Mouse (Mus musculus) midbrain, embryonic 10.5 days (tissue): Measurements from ENCODE around the gene Adrb1. TPM values are rescaled to one million over a fixed set of nuclear protein-coding genes. Genes with fewer than 3 reads are reported as not detected.

Source experiments
- DNase-seq: peaks from one replicate; pipeline ENCODE4 v3.0.0-alpha.2; 2017; ENCODE audit warnings: low spot score
- H3K27ac ChIP-seq: fragments of 300-500 bp; sonication (generic); replicated peaks from 2 replicates; pipeline ENCODE4 v1.5.1; 2016; ENCODE audit warnings: mild to moderate bottlenecking
- H3K27me3 ChIP-seq: fragments of 300-500 bp; sonication (generic); 2 replicates; pipeline ENCODE4 v1.6.1; 2016; ENCODE audit warnings: low read depth, mild to moderate bottlenecking; ENCODE audit not compliant: poor library complexity, severe bottlenecking
- H3K36me3 ChIP-seq: fragments of 300-500 bp; sonication (generic); 2 replicates; pipeline ENCODE4 v1.6.1; 2016; ENCODE audit warnings: mild to moderate bottlenecking, moderate library complexity
- H3K4me1 ChIP-seq: fragments of 300-500 bp; sonication (generic); 2 replicates; pipeline ENCODE4 v1.6.1; 2016
- H3K4me3 ChIP-seq: fragments of 300-500 bp; sonication (generic); 2 replicates; pipeline ENCODE4 v1.5.1; 2016; ENCODE audit warnings: mild to moderate bottlenecking, moderate library complexity
- H3K9me3 ChIP-seq: fragments of 300-500 bp; sonication (generic); replicated peaks from 2 replicates; pipeline ENCODE4 v1.6.1; 2016; ENCODE audit warnings: mild to moderate bottlenecking
- WGBS: fragments of 180-500 bp; shearing (Covaris S2); methylation state at CpG from one replicate; pipeline ENCODE4 v1.1.7; 2016; 5-methylcytosine and 5-hydroxymethylcytosine counted together
- polyA plus RNA-seq: library from polyadenylated mRNA; unstranded; fragments of >200 nt; fragmentation: Nextera tagmentation; extraction: Ambion mirVana; gene quantifications from 2 replicates; pipeline ENCODE4 v1.2.1, GENCODE M21; 2016

Adrb1 gene
- polyA plus RNA-seq: 0.09 and 0.19 TPM in 2 replicates

GRCm38 (mm10) chr19:56721387-56722211 lies at the start of gene Adrb1:
Adrb1 (plus strand) TSS chr19:56722199.
- peak; percentile 59 for DNase-seq
- peak within 1 kb of the TSS; percentile 13; the same call in 1 of the 2 replicates for H3K27ac ChIP-seq
- peaks cover 98% of the 10 kb centered on the region for H3K27me3 ChIP-seq

GRCm38 (mm10) chr19:56675690-56676089 lies 46.3 kb upstream of the Adrb1 start:
- no peak for DNase-seq
- Histone ChIP-seq H3K9me3 (no peaks in the 10 kb centered on the region), H3K36me3 (no peaks in the 10 kb centered on the region), H3K27me3 (peaks cover 4% of the 10 kb centered on the region; the same call in 1 of the 2 replicates), H3K27ac (no peak overlapping the region), H3K4me3 (no peak overlapping the region), H3K4me1 (no peaks in the 10 kb centered on the region)
- 87% methylated on average over 5 of the region's 5 CpGs for WGBS

More at GRCm38 (mm10) chr19:56721387-56722211, at the start of gene Adrb1:
- no peaks in the 10 kb centered on the region for H3K9me3 ChIP-seq
- H3K4me1 ChIP-seq: peaks cover 33% of the 10 kb centered on the region
- WGBS: under 1% methylated on average over 58 of the region's 63 CpGs
- peak within 1 kb of the TSS; percentile 62 for H3K4me3 ChIP-seq
- no peaks in the 10 kb centered on the region for H3K36me3 ChIP-seq

- no peaks in the 10 kb centered on the region for H3K9me3 ChIP-seq
- no peaks in the 10 kb centered on the region for H3K27me3 ChIP-seq
- no peaks in the 10 kb centered on the region for H3K4me1 ChIP-seq
- H3K27ac ChIP-seq: no peak overlapping the region
- H3K4me3 ChIP-seq: no peak overlapping the region
- no peak for DNase-seq
- H3K36me3 ChIP-seq: no peaks in the 10 kb centered on the region
- WGBS: 95% methylated on average over 4 of the region's 4 CpGs
Measured at GRCm38 (mm10) chr19:56676506-56676905, 45.5 kb upstream of the Adrb1 start.

GRCm38 (mm10) chr19:56677611-56678010 lies 44.4 kb upstream of the Adrb1 start:
- WGBS: 69% methylated on average over 8 of the region's 8 CpGs
- DNase-seq: no peak
- Histone ChIP-seq H3K9me3 (no peaks in the 10 kb centered on the region), H3K27me3 (no peaks in the 10 kb centered on the region), H3K36me3 (no peaks in the 10 kb centered on the region), H3K4me1 (no peaks in the 10 kb centered on the region), H3K4me3 (no peak overlapping the region), H3K27ac (no peak overlapping the region)

- no peaks in the 10 kb centered on the region for H3K36me3 ChIP-seq
- H3K4me1 ChIP-seq: no peaks in the 10 kb centered on the region
- H3K4me3 ChIP-seq: no peak overlapping the region
- H3K9me3 ChIP-seq: no peaks in the 10 kb centered on the region
- H3K27ac ChIP-seq: no peak overlapping the region
- DNase-seq: no peak
- 89% methylated on average over 9 of the region's 9 CpGs for WGBS
- no peaks in the 10 kb centered on the region for H3K27me3 ChIP-seq
Measured at GRCm38 (mm10) chr19:56678516-56678915, 43.5 kb upstream of the Adrb1 start.

- Histone ChIP-seq H3K27me3 (no peaks in the 10 kb centered on the region), H3K27ac (no peak overlapping the region), H3K36me3 (no peaks in the 10 kb centered on the region), H3K4me1 (no peaks in the 10 kb centered on the region), H3K4me3 (no peak overlapping the region), H3K9me3 (no peaks in the 10 kb centered on the region)
- no peak for DNase-seq
- 92% methylated on average over 18 of the region's 18 CpGs for WGBS
Measured at GRCm38 (mm10) chr19:56679213-56679965, 42.6 kb upstream of the Adrb1 start.

GRCm38 (mm10) chr19:56679992-56680391 lies 42.0 kb upstream of the Adrb1 start:
- DNase-seq: no peak
- H3K9me3 ChIP-seq: no peaks in the 10 kb centered on the region
- no peaks in the 10 kb centered on the region for H3K4me1 ChIP-seq
- no peak overlapping the region for H3K4me3 ChIP-seq
- H3K36me3 ChIP-seq: no peaks in the 10 kb centered on the region
- WGBS: 94% methylated on average over 7 of the region's 7 CpGs
- H3K27me3 ChIP-seq: no peaks in the 10 kb centered on the region
- no peak overlapping the region for H3K27ac ChIP-seq

GRCm38 (mm10) chr19:56682297-56682696 lies 39.7 kb upstream of the Adrb1 start:
- DNase-seq: no peak
- H3K27ac ChIP-seq: no peak overlapping the region
- 90% methylated on average over 7 of the region's 7 CpGs for WGBS
- H3K4me3 ChIP-seq: no peak overlapping the region
- H3K36me3 ChIP-seq: no peaks in the 10 kb centered on the region
- no peaks in the 10 kb centered on the region for H3K9me3 ChIP-seq
- H3K27me3 ChIP-seq: no peaks in the 10 kb centered on the region
- H3K4me1 ChIP-seq: peaks cover 4% of the 10 kb centered on the region

GRCm38 (mm10) chr19:56682843-56683242 lies 39.2 kb upstream of the Adrb1 start:
- Histone ChIP-seq H3K4me1 (peaks cover 7% of the 10 kb centered on the region), H3K36me3 (no peaks in the 10 kb centered on the region), H3K27me3 (no peaks in the 10 kb centered on the region), H3K4me3 (no peak overlapping the region), H3K27ac (no peak overlapping the region), H3K9me3 (no peaks in the 10 kb centered on the region)
- whole genome bisulfite sequencing: 86% methylated on average over 7 of the region's 7 CpGs
- DNase-seq: no peak

- 89% methylated on average over 7 of the region's 7 CpGs for WGBS
- Histone ChIP-seq H3K27me3 (no peaks in the 10 kb centered on the region), H3K27ac (no peak overlapping the region), H3K4me1 (peaks cover 7% of the 10 kb centered on the region), H3K4me3 (no peak overlapping the region), H3K36me3 (no peaks in the 10 kb centered on the region), H3K9me3 (no peaks in the 10 kb centered on the region)
- no peak for DNase-seq
Measured at GRCm38 (mm10) chr19:56685515-56685914, 36.5 kb upstream of the Adrb1 start.

- H3K27ac ChIP-seq: no peak overlapping the region
- H3K4me1 ChIP-seq: peaks cover 7% of the 10 kb centered on the region
- H3K4me3 ChIP-seq: no peak overlapping the region
- 86% methylated on average over 12 of the region's 12 CpGs for WGBS
- DNase-seq: no peak
- H3K9me3 ChIP-seq: no peaks in the 10 kb centered on the region
- H3K27me3 ChIP-seq: no peaks in the 10 kb centered on the region
- H3K36me3 ChIP-seq: no peaks in the 10 kb centered on the region
Measured at GRCm38 (mm10) chr19:56686218-56686617, 35.8 kb upstream of the Adrb1 start.

GRCm38 (mm10) chr19:56687026-56687635 lies 34.9 kb upstream of the Adrb1 start:
- Histone ChIP-seq H3K4me1 (peaks cover 10% of the 10 kb centered on the region), H3K4me3 (no peak overlapping the region), H3K36me3 (no peaks in the 10 kb centered on the region), H3K27me3 (no peaks in the 10 kb centered on the region), H3K9me3 (no peaks in the 10 kb centered on the region), H3K27ac (no peak overlapping the region; the same call in 1 of the 2 replicates)
- DNase-seq: no peak
- 83% methylated on average over 8 of the region's 8 CpGs for WGBS
